Mouse (Mus musculus) kidney, embryonic 16.5 days (tissue): ENCODE measurements at regions not wholly inside any gene's neighbourhood (a gene's known extent, or its start where the extent isn't known, plus 50 kb on each side); places are given as distances from the start of the nearest gene placed in this dataset.
A peak's percentile ranks its signal among the peaks of the same experiment; 100 is the strongest.

Experiments
- ATAC-seq: fragments of 200-750 bp; cut with Nextera tagmentation; 2 replicates; pipeline ENCODE4 v1.8.0; 2017; ENCODE audit warnings: moderate TSS enrichment; ENCODE audit not compliant: low FRiP score, low TSS enrichment
- H3K27ac ChIP-seq: fragments of 300-500 bp; sonication (generic); 2 replicates; pipeline ENCODE4 v1.5.1; 2014; ENCODE audit warnings: low read length
- H3K27me3 ChIP-seq: fragments of 300-500 bp; sonication (generic); 2 replicates; pipeline ENCODE4 v1.6.1; 2014; ENCODE audit warnings: low read length, control low read depth, mixed read lengths; ENCODE audit not compliant: insufficient read depth
- H3K36me3 ChIP-seq: fragments of 300-500 bp; sonication (generic); 2 replicates; pipeline ENCODE4 v1.6.1; 2014; ENCODE audit warnings: low read length, control low read depth, mixed read lengths; ENCODE audit not compliant: insufficient read depth
- H3K4me1 ChIP-seq: fragments of 300-500 bp; sonication (generic); 2 replicates; pipeline ENCODE4 v1.6.1; 2014; ENCODE audit warnings: low read length, control low read depth, mixed read lengths; ENCODE audit not compliant: insufficient read depth
- H3K4me2 ChIP-seq: fragments of 300-500 bp; sonication (generic); replicated peaks from 2 replicates; pipeline ENCODE4 v1.6.1; 2014; ENCODE audit warnings: low read depth, low read length
- H3K4me3 ChIP-seq: fragments of 300-500 bp; sonication (generic); 2 replicates; pipeline ENCODE4 v1.5.1; 2014; ENCODE audit warnings: mild to moderate bottlenecking, low read length
- H3K9ac ChIP-seq: fragments of 300-500 bp; sonication (generic); replicated peaks from 2 replicates; pipeline ENCODE4 v1.6.1; 2014; ENCODE audit warnings: low read length
- H3K9me3 ChIP-seq: fragments of 300-500 bp; sonication (generic); 2 replicates; pipeline ENCODE4 v1.6.1; 2016; ENCODE audit warnings: low read length, control low read depth
- WGBS: fragments of 180-500 bp; shearing (Covaris S2); extraction: QIAGEN DNeasy Blood & Tissue Kit; methylation state at CpG from one replicate; pipeline ENCODE4 v1.1.7; 2014; 5-methylcytosine and 5-hydroxymethylcytosine counted together

DNA sequence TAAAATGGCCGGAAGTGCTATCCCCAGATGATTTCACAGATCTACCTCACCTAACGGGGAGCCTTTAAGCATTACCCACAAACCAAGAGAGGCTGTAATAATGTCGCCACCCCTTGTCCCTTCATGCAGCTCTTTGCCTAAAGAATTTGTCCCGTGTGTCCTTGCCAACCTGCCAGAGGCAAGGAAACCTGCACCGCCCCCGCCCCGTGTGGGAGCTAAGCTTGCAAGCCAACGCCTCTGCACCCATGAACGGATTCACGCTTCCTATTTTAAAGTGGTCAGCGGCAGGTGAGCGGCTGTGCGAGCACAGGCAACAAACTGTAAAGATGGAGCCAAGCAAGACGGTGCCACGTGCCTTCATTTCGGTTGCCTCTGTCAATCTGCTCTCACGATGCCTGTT lies 63.1 kb downstream of the Gm11011 start:
- Histone ChIP-seq H3K9me3 (no peaks in the 10 kb centered on the region), H3K9ac (no peak overlapping the region; the same call in 1 of the 2 replicates), H3K4me1 (peaks cover 20% of the 10 kb centered on the region), H3K4me3 (peak overlapping the region; percentile 0; the same call in 1 of the 2 replicates), H3K4me2 (peak overlapping the region; percentile 40), H3K27ac (peak overlapping the region; percentile 40; the same call in 1 of the 2 replicates), H3K27me3 (no peaks in the 10 kb centered on the region), H3K36me3 (no peaks in the 10 kb centered on the region)
- no peak; the same call in 1 of the 2 replicates for ATAC-seq
- 53% methylated on average over 17 of the region's 17 CpGs for WGBS

DNA sequence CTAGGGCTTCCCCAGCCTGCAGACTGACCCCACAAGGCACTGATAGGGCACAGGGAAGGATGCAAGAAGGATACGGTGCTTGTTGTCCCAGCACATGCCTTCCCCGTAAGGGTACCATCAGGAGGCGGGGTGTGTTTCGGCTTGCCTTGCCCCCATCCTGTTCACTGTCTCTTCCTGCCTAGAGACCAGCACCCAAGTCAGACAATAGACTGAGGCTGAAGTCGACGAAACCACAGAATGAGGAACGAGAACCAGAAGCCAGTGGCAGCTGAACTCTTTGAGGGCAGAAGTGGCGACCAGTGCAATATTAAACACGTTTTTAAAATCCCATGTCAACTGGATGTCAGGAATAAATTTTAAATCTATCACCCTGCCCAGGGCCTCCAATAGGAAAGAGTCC lies 67.6 kb downstream of the Gm11011 start:
- no peak overlapping the region for H3K4me2 ChIP-seq
- no peak overlapping the region for H3K4me3 ChIP-seq
- WGBS: 68% methylated on average over 9 of the region's 9 CpGs
- H3K27me3 ChIP-seq: no peaks in the 10 kb centered on the region
- H3K9me3 ChIP-seq: no peaks in the 10 kb centered on the region
- ATAC-seq: no peak
- H3K9ac ChIP-seq: no peak overlapping the region
- no peak overlapping the region for H3K27ac ChIP-seq
- H3K4me1 ChIP-seq: peaks cover 21% of the 10 kb centered on the region
- no peaks in the 10 kb centered on the region for H3K36me3 ChIP-seq

- H3K9me3 ChIP-seq: no peaks in the 10 kb centered on the region
- H3K4me2 ChIP-seq: no peak overlapping the region
These were observed 72.2 kb downstream of the Gm11011 start for GRCm38 (mm10) chr2:169515350-169515749.

DNA sequence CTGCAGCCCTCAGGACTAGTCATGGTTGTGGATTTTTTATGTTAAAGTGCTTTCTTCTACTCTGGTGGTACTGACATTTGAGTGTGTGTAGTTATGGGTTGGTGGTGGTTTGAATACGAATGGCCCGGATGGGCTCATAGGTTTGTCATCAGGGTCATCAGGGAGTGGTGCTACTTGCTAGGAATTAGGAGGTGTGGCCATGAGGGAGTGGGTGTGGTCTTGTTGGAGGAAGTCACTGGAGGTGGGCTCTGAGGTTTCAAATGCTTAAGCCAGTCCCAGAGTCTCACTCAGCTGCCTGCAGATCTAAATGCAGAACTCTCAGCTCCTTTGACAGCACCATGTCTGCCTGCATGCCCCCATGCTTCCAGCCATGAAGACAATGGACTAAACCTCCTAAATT lies 76.8 kb downstream of the Gm11011 start:
- Histone ChIP-seq H3K4me2 (no peak overlapping the region), H3K4me3 (no peak overlapping the region), H3K9me3 (no peaks in the 10 kb centered on the region), H3K27ac (no peak overlapping the region), H3K36me3 (no peaks in the 10 kb centered on the region), H3K4me1 (peaks cover 4% of the 10 kb centered on the region; the same call in 1 of the 2 replicates), H3K27me3 (no peaks in the 10 kb centered on the region), H3K9ac (no peak overlapping the region)
- ATAC-seq: no peak
- WGBS: 87% methylated on average over 2 of the region's 2 CpGs

More at GRCm38 (mm10) chr2:169515350-169515749, 72.2 kb downstream of the Gm11011 start:
- H3K27me3 ChIP-seq: no peaks in the 10 kb centered on the region
- peaks cover 4% of the 10 kb centered on the region; the same call in 1 of the 2 replicates for H3K4me1 ChIP-seq
- H3K9ac ChIP-seq: no peak overlapping the region
- no peak overlapping the region for H3K4me3 ChIP-seq
- ATAC-seq: no peak
- no peaks in the 10 kb centered on the region for H3K36me3 ChIP-seq
- 0 out of 2 replicates have a peak overlapping the region, but pooled peaks have one; percentile 15 for H3K27ac ChIP-seq
- 65% methylated on average over 11 of the region's 11 CpGs for WGBS

DNA sequence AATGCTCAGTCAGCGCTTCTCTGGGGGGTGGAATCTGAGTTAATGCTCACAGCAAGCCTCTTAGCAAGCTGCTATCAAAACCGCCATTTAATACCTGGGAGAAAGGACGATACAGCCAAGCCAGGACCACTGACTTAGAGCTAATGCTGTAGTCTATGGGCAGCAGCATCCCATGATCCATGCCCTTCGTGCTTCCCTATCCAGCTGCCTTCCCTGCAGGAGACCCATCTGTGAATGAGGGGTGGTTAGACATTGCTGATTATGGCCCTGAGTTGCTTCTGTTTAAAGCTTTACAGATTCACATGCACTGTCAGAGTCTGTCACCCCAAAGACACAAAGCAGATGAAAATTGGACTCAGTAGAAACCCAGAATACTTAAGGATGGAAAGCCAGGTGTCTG lies 78.1 kb downstream of the Gm11011 start:
- 84% methylated on average over 4 of the region's 4 CpGs for WGBS
- H3K36me3 ChIP-seq: no peaks in the 10 kb centered on the region
- no peaks in the 10 kb centered on the region for H3K27me3 ChIP-seq

DNA sequence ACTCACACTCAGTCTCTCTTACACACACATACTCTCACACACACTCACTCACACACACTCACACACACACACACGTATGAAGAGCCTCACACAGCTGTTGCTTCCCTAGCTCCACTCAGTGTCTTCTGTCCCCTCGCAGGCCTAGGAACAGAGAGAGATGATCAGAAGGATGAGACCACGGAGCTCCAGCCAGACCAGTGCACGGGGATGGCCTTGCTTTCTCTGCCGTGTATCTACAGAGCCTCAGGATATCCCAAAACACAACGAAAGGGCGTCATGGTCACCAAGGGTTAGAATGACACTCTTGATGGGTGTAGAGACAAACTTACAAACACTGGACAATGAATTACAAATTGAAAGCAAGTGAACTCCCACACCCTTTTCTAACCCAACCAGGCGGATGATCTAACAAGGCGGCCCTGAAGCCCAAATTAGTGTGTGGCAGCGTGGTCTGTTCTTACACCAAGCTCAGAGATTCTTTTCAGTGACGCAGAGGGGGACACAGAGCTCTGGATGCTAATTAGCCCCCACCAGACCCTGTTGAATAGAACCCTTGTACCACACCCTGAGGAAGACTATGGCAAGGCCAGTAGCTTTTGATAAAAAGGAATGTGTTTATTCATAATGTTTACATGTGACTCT lies 83.0 kb downstream of the Gm11011 start:
- Histone ChIP-seq H3K4me2 (no peak overlapping the region), H3K9me3 (no peaks in the 10 kb centered on the region), H3K4me1 (peaks cover 16% of the 10 kb centered on the region), H3K9ac (no peak overlapping the region), H3K27me3 (no peaks in the 10 kb centered on the region), H3K36me3 (no peaks in the 10 kb centered on the region), H3K4me3 (no peak overlapping the region), H3K27ac (no peak overlapping the region)
- 84% methylated on average over 11 of the region's 11 CpGs for WGBS
- no peak for ATAC-seq

More for the DNA sequence above, 78.1 kb downstream of the Gm11011 start:
- no peak overlapping the region for H3K27ac ChIP-seq
- no peaks in the 10 kb centered on the region for H3K4me1 ChIP-seq
- H3K9me3 ChIP-seq: no peaks in the 10 kb centered on the region
- no peak overlapping the region for H3K4me2 ChIP-seq
- no peak overlapping the region for H3K4me3 ChIP-seq
- H3K9ac ChIP-seq: no peak overlapping the region
- ATAC-seq: no peak

GRCm38 (mm10) chr2:169503598-169503958 lies 84.0 kb downstream of the Gm11011 start:
- Histone ChIP-seq H3K9ac (no peak overlapping the region), H3K4me3 (no peak overlapping the region), H3K27me3 (no peaks in the 10 kb centered on the region), H3K4me1 (peaks cover 16% of the 10 kb centered on the region), H3K4me2 (no peak overlapping the region), H3K9me3 (no peaks in the 10 kb centered on the region), H3K27ac (0 out of 2 replicates have a peak overlapping the region, but pooled peaks have one; percentile 2), H3K36me3 (no peaks in the 10 kb centered on the region)
- WGBS: 41% methylated on average over 6 of the region's 6 CpGs
- peak; percentile 80 for ATAC-seq

- 25% methylated on average over 19 of the region's 19 CpGs for WGBS
- no peak overlapping the region for H3K9ac ChIP-seq
- H3K9me3 ChIP-seq: no peaks in the 10 kb centered on the region
- H3K4me1 ChIP-seq: peaks cover 16% of the 10 kb centered on the region
- H3K4me2 ChIP-seq: peak overlapping the region; percentile 46
- H3K27ac ChIP-seq: peak overlapping the region; percentile 59
- H3K36me3 ChIP-seq: no peaks in the 10 kb centered on the region
- peak; percentile 91 for ATAC-seq
- no peaks in the 10 kb centered on the region for H3K27me3 ChIP-seq
- H3K4me3 ChIP-seq: peak overlapping the region; percentile 16
These were observed 84.6 kb downstream of the Gm11011 start for GRCm38 (mm10) chr2:169502717-169503597.

GRCm38 (mm10) chr2:169501736-169502340 lies 85.7 kb downstream of the Gm11011 start:
- no peak overlapping the region for H3K4me2 ChIP-seq
- H3K9me3 ChIP-seq: no peaks in the 10 kb centered on the region
- H3K9ac ChIP-seq: no peak overlapping the region
- H3K36me3 ChIP-seq: no peaks in the 10 kb centered on the region
- H3K4me3 ChIP-seq: no peak overlapping the region
- WGBS: 86% methylated on average over 11 of the region's 11 CpGs
- no peaks in the 10 kb centered on the region for H3K27me3 ChIP-seq
- no peak overlapping the region for H3K27ac ChIP-seq
- H3K4me1 ChIP-seq: peaks cover 16% of the 10 kb centered on the region
- no peak for ATAC-seq
